Mouse (Mus musculus) frontal cortex, postnatal 36 days (tissue): ENCODE results near the gene Abcb1a.

Experiments
- DNase-seq, 2 experiments: peaks; one replicate each; pipeline ENCODE4 v3.0.0; 2022; ENCODE audit warnings: low spot score in 2 of 2

Abcb1a gene

GRCm38 (mm10) chr5:8659911-8660737 lies at the start of gene Abcb1a:
Gene Abcb1a, plus strand, starts transcription at chr5:8660077.
- peak in 1 of 2 experiments; percentile 7 for DNase-seq

DNA sequence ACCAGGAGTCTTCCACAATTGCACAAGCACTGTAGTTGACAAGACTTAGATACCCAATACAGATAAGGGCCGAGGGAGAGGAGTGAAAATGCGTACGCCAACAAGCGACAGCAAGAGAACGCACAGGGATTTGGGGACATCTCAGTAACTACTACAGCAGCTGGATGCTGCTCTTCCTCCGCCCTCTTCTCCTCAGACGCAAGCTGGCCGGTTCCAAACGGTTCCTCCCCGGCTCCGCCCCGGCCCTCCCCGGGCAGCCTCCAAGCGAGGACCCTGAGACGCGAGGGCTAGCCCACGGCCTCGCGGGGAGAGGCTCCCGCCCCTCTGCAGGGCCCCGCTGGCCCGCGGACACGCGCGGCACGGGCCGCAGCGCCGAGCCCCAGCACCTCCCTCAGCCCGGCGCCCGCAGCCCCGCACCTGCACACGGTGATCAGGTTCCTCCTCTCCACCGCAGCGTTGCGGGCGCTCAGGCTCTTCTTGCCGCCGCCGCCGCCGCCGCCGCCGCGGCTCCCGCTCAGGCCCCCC lies 37.7 kb upstream of the Abcb1a start:
- DNase-seq: peak; percentile 70 to 77

DNA sequence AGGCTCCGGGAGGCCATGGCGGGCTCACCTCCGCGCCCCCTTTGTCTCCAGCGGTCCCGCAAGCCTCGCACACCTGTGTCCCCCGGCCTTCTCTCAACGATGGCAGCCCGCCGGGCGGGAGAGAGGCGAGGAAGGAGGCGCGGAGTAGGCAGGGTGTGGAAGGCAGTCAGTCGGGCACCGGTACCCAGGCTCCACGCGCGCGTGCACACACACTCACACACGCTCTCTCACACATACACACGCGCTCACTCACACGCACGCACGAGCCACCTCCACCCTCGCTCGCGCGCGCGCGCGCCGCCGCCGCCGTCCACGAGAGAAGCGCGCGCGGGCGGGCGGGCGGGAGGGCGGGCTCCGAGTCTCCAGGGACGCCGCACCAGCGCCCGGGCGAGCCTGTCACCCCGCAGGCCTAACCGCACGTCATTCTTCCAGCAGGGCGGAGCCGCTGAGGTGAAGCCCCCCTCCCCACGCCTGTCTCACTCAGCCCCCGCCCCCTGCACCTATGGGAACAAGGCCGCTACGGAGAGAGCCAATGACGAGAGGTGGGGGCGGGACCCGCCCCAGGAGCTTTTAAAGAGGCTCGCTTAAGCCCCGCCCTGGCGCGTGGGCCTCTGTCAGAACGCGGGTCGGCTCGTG lies 37.2 kb upstream of the Abcb1a start, which contains the start of gene Rundc3b:
Gene Rundc3b, minus strand, starts transcription at position 357 of the 636 bp plus-strand sequence.
- DNase-seq: peak; percentile 86 to 93

DNA sequence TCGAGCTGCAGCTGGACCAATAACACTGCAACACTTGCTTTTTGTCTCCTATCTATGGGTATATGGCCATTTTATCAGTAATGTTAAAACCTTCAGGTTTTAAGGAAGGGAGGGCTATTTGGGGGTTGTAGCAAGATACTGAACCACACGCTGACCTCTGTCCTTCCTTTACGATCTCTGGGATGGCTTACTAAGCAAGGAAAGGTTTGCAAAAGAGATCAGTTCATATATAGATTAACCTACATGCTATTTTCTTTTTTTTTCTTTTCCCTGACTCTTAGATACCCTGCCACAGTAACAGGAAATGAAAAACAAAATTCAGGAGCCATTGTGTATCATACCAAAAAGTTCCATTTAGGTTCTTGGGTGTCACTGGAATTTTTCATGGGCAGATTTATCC lies 27.0 kb upstream of the Abcb1a start:
- DNase-seq: no peak

GRCm38 (mm10) chr5:8634489-8634975 lies 25.3 kb upstream of the Abcb1a start:
- no peak for DNase-seq

DNA sequence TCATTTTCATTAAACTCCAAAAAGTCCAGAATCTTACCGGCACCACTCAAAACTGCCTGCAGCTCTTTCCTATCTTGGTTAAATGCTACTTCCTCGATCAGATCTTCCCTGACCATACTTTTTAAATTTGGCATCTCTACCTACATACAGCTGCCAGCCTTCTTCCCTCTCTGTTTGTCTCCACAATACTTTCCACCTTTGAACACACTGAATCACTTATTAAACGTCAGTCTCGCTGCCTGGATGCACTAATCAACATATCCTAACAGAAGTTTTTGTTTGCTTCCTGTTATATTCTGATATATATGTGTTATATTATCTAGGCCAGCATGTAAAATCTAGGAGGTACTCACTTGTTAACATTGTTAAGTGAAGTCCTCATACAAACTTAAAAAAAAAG lies 11.6 kb upstream of the Abcb1a start:
- DNase-seq: no peak

DNA sequence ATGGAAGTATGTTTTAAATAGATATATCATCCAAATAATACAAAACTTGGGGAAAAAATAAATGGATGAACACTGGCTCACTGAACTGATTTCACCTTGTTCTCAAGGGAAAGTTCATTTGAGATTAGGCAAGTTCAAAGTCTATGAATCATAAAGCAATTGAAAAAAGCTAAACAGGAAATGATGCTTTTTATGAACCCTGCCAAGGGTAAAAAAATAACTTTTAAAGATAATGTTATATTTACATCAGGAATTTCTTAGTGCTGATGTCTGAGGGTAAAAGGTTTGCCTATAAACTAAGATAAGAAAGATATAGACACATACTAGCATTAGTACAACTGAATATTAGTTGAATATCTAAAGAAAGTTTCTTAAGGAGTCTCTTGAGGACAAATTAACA lies 11.1 kb upstream of the Abcb1a start:
- no peak for DNase-seq

DNA sequence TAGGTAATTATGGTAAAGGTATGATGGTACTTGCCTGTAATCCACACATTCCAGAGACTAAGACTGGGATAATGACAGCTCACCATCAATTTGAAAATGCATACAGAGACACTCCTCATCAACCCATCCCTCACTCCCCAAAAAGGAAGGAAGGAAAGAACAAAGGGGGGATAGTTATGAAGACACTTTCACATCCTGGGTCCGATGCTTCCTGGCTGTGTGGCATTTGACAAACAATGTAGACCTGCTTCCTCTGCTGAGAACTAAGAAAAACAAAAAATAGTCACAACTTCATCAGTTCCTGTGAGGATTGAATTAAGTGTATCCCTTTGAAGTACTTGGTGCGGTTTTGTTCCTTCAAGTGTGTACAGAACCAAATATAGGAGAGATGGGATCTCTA lies 7.8 kb upstream of the Abcb1a start:
- DNase-seq: no peak

DNA sequence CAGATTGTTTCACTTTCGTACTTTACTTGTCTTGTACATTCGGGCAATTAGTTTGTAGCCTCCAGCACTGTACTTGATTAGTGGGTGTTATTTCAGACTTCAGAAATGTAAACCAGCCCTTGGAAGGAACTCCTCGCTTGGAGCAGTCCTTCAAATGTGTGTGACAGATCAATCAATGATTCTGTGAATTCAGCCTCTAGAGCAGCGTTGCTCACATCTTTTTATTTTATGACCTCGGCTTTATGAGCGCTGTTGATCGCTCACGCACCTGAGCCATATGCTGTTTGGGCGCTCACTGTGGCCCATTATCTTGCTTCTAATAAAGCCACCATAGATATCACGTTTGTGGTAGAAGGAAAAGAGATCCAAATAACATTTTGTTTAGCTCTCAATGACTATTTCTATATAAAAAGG lies 868 bp downstream of the Abcb1a start:
- DNase-seq: no peak

GRCm38 (mm10) chr5:8664678-8665077 lies 4.8 kb downstream of the Abcb1a start:
- DNase-seq: no peak

DNA sequence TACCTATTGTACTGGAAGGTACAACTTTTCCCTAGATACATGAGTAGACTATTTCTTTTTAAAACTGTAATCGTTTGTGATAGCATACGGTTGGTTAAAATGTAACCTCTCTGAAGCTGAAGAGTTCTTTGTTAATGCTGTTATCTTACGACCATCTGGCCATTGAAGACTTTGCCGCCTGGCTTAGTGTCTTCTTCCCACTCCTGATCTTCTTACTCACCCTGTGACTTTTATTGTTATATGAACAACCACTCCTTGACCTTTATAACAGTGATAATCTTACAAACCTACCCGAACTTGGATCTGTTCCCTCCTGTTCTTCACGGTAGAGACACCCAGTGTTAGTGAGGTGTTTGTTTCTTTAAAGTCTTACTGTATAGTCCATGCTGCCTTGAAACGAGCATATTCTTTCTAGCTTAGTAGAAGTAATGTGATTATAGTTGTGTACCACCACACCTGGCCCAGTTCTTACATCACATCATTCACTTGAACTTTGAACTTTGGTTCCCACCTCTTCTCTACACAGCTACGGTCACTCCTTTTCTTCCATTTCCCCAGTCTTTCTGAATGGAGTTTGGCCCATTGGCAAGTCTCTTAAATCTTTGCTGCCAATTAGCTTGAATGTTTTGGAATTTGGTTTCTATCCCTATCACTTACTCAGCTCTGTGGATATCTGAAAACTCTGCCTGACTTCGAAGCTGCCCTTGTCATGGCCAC lies 8.0 kb downstream of the Abcb1a start:
- DNase-seq: no peak

- DNase-seq: no peak
These were observed 9.7 kb downstream of the Abcb1a start for GRCm38 (mm10) chr5:8669606-8670005.

DNA sequence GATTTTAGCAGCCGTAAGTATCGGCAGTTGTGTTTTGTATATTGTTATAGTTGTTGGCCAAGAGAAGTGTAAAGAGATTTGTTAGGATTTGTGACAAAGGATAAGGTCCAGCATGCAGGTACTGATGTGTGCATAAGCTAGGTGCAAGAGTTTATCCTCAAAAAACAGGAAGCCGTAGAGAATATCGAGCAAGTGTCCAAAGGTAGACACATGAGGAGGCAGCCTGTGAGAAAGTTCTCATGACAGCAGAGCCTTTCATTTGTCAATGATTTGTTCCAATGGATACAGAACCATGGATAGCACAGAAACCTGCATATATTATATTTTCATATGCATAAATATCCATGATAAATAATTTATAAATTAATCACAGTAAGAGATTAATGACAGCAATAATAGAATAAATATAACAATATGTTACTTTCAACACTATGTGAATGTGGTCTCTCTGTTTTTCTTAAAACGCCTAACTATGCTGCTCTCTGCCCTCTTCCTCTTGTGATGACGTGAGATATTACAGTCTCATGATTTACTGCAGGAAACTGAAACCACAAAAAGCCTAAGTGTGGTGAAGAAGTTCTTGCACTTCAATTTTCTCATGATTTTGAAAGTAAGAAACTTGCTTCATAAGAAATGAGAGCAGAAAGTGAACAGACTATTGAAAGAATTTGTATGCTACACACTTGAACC lies 15.5 kb downstream of the Abcb1a start:
- no peak for DNase-seq

- DNase-seq: no peak
These were observed 16.0 kb downstream of the Abcb1a start for GRCm38 (mm10) chr5:8675952-8676262.

GRCm38 (mm10) chr5:8681166-8681565 lies 21.3 kb downstream of the Abcb1a start:
- no peak for DNase-seq

DNA sequence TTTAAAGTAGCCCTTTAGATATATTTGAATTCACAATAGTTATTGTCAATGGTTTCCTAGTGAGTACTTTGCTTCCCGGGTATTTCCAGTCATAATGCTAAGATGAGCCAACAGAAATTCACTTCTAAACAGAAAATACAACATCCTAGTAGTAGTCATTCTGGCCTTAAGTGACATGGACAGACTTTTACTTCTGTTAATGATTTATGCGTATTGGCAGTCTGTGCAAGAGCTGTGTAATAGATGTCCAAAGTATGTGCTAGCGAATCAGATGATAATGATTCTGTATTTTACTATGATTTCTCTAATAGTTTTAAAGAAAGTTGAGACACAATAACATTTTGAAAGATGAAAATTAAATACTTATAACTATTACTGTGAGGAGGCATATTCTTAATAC lies 23.8 kb downstream of the Abcb1a start:
- no peak for DNase-seq

DNA sequence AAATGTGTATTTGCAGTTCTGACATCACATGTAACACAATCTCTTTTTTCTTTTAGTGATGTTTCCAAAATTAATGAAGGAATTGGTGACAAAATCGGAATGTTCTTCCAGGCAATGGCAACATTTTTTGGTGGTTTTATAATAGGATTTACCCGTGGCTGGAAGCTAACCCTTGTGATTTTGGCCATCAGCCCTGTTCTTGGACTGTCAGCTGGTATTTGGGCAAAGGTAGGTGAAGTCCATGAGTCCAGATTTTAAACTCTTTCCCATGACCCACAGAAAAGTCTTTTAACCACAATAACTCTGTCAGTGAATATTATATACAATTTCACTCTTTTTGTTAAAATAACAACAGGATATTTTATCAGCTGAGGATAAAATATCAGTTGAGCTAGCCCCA lies 26.2 kb downstream of the Abcb1a start:
- DNase-seq: no peak

DNA sequence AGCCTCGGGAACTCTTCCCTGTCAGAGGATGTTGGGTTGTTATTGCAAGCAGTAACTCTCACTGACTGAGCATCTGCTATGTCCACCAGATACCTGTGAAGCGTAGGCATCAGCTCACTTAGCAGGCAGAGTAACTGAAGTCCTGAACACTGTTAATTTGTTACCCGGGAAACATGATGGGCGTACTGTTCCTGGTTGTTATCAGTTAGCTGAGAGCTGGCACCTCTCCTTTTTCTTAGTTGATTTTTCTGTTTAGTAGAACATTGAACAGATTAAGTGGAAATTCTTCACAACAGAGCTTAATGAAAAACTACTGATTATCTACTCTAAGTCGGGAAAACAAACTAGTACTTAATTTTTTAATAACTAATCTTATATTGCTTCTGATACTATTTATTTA lies 27.7 kb downstream of the Abcb1a start:
- DNase-seq: no peak

- DNase-seq: no peak
These were observed 56.2 kb downstream of the Abcb1a start for GRCm38 (mm10) chr5:8716061-8716460.

DNA sequence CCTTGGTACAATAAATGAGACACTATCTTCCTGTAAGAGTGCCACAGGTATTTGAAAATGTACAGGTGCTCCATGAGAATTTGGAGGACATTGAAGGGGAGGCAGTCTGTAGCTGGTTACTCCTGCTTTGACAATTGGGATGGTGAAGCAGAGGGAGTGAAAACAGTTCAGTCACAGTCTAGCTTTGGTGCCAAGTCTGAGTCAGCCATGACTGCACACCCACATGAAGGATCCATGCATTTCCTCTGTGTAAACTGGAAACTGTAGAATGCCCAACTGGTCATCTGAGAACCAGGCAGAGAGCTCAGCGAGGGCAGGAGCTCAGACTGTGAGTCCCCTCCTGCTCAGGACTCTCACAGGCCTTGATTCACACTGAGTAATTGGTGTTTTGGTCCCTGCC lies 59.7 kb downstream of the Abcb1a start:
- DNase-seq: peak; percentile 13 to 16

- no peak for DNase-seq
These were observed 62.3 kb downstream of the Abcb1a start for GRCm38 (mm10) chr5:8722224-8722623.

GRCm38 (mm10) chr5:8722867-8723266 lies 63.0 kb downstream of the Abcb1a start:
- DNase-seq: no peak
